Mouse (Mus musculus) bone marrow, adult 2 months (tissue): ENCODE data around the gene Pla2g3.

Experiments used
- CTCF ChIP-seq: fragments of 200-500 bp; IDR thresholded peaks from 2 replicates; pipeline ENCODE4 v1.5.1; 2011; ENCODE audit warnings: low read length, control low read depth; ENCODE audit not compliant: control insufficient read depth, insufficient read depth
- POLR2A ChIP-seq: fragments of 200-500 bp; IDR thresholded peaks from 2 replicates; pipeline ENCODE4 v1.6.1; 2011; ENCODE audit warnings: low read depth, mild to moderate bottlenecking, control low read depth, low read length, borderline replicate concordance; ENCODE audit not compliant: control insufficient read depth

GRCm38 (mm10) chr11:3441696-3442443 lies 46.2 kb upstream of the Pla2g3 start:
- TF ChIP-seq POLR2A (no peak), CTCF (no peak)
